Mouse (Mus musculus) embryonic facial prominence, embryonic 11.5 days (tissue): Measurements from ENCODE around the gene Lipc. TPM values are rescaled to one million over a fixed set of nuclear protein-coding genes. Genes with fewer than 3 reads are reported as not detected.

Experiments
- ATAC-seq: fragments of 200-750 bp; cut with Nextera tagmentation; replicated peaks from 2 replicates; pipeline ENCODE4 v1.8.0; 2017; ENCODE audit warnings: low read depth; ENCODE audit not compliant: insufficient number of reproducible peaks, low FRiP score, low TSS enrichment
- DNase-seq: peaks from one replicate; pipeline ENCODE4 v3.0.0-alpha.2; 2015; ENCODE audit warnings: low spot score
- H3K27ac ChIP-seq: fragments of 300-500 bp; sonication (generic); replicated peaks from 2 replicates; pipeline ENCODE4 v1.5.1; 2014; ENCODE audit warnings: mild to moderate bottlenecking, low read depth, low read length, control low read depth
- H3K27me3 ChIP-seq: fragments of 300-500 bp; sonication (generic); 2 replicates; pipeline ENCODE4 v1.6.1; 2014; ENCODE audit warnings: mild to moderate bottlenecking, low read length, moderate library complexity, mixed read lengths; ENCODE audit not compliant: control insufficient read depth, insufficient read depth
- H3K36me3 ChIP-seq: fragments of 300-500 bp; sonication (generic); replicated peaks from 2 replicates; pipeline ENCODE4 v1.6.1; 2014; ENCODE audit warnings: low read depth, mild to moderate bottlenecking, low read length, moderate library complexity, mixed read lengths; ENCODE audit not compliant: control insufficient read depth, insufficient read depth
- H3K4me1 ChIP-seq: fragments of 300-500 bp; sonication (generic); 2 replicates; pipeline ENCODE4 v1.6.1; 2014; ENCODE audit warnings: low read length, mixed read lengths; ENCODE audit not compliant: control insufficient read depth, insufficient read depth
- H3K4me2 ChIP-seq: fragments of 300-500 bp; sonication (generic); 2 replicates; pipeline ENCODE4 v1.6.1; 2014; ENCODE audit warnings: low read depth, mild to moderate bottlenecking, control low read depth, low read length, moderate library complexity
- H3K4me3 ChIP-seq: fragments of 300-500 bp; sonication (generic); 2 replicates; pipeline ENCODE4 v1.5.1; 2014; ENCODE audit warnings: low read depth, low read length, control low read depth
- H3K9ac ChIP-seq: fragments of 300-500 bp; sonication (generic); replicated peaks from 2 replicates; pipeline ENCODE4 v1.6.1; 2014; ENCODE audit warnings: mild to moderate bottlenecking, control low read depth, low read length
- H3K9me3 ChIP-seq: fragments of 300-500 bp; sonication (generic); replicated peaks from 2 replicates; pipeline ENCODE4 v1.6.1; 2016; ENCODE audit warnings: mild to moderate bottlenecking, low read length, inconsistent platforms, mixed read lengths; ENCODE audit not compliant: control insufficient read depth
- WGBS: fragments of 180-500 bp; shearing (Covaris S2); extraction: QIAGEN DNeasy Blood & Tissue Kit; methylation state at CpG from one replicate; pipeline ENCODE4 v1.1.7; 2014; 5-methylcytosine and 5-hydroxymethylcytosine counted together
- polyA plus RNA-seq: library from polyadenylated mRNA; unstranded; fragments of >200 nt; fragmentation: Nextera tagmentation; extraction: Ambion mirVana; gene quantifications from 2 replicates; pipeline ENCODE4 v1.2.1, GENCODE M21; 2014

Lipc gene
- polyA plus RNA-seq, 1 experiment from 2014 or later = not detected

DNA sequence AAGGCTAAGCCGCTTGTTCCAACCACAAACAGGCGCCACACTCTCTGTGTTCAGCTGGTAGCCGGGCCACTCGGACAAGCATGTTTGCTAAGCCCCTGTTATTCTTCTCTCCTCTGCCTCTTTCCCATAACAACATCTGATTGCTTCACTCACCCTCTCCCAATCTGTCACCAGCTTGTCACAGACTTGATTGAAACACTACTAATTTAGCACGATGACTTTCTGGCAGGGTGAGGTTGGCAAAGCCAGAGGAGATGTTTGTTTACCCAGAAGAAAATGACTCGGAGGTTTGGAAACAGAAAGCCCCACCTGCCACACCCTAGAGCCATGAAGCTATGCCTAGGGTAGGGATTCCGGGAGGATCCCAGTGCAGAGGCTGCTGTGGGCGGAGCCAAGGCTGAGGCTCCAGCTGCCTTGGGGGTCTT is 104.4 kb downstream of the Lipc start:
- H3K9me3 ChIP-seq = no peaks in the 10 kb centered on the region
- 37% methylated on average over 8 of the region's 8 CpGs for WGBS
- H3K27me3 ChIP-seq = no peaks in the 10 kb centered on the region
- no peak for DNase-seq
- H3K9ac ChIP-seq = no peak overlapping the region
- no peaks in the 10 kb centered on the region for H3K36me3 ChIP-seq
- H3K4me2 ChIP-seq = no peak overlapping the region
- H3K27ac ChIP-seq = no peak overlapping the region
- no peak for ATAC-seq
- H3K4me3 ChIP-seq = no peak overlapping the region
- H3K4me1 ChIP-seq = no peaks in the 10 kb centered on the region

DNA sequence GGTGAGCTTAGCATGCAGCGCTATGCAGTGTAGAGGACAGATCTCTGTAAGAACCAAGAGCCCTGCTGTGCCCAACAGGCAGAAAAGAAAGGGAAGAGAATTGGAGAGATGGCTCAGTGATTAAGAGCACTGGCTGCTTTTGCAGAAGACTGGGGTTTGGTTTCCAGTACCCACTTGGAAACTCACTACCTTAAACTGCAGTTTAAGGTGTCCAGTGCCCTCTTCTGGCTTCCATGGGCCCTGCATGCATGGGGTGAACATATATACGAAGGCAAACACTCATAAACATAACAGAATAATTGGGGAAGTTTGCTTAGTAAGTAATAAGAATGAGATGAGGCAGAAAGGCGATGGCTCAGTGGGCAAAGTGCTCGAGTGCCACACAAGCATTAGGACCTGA is 108.8 kb downstream of the Lipc start:
- no peak for DNase-seq
- Histone ChIP-seq H3K36me3 (no peaks in the 10 kb centered on the region), H3K27ac (no peak overlapping the region), H3K9ac (no peak overlapping the region), H3K4me3 (no peak overlapping the region), H3K27me3 (no peaks in the 10 kb centered on the region), H3K4me2 (no peak overlapping the region), H3K4me1 (no peaks in the 10 kb centered on the region), H3K9me3 (no peaks in the 10 kb centered on the region)
- 89% methylated on average over 4 of the region's 4 CpGs for WGBS
- no peak for ATAC-seq

DNA sequence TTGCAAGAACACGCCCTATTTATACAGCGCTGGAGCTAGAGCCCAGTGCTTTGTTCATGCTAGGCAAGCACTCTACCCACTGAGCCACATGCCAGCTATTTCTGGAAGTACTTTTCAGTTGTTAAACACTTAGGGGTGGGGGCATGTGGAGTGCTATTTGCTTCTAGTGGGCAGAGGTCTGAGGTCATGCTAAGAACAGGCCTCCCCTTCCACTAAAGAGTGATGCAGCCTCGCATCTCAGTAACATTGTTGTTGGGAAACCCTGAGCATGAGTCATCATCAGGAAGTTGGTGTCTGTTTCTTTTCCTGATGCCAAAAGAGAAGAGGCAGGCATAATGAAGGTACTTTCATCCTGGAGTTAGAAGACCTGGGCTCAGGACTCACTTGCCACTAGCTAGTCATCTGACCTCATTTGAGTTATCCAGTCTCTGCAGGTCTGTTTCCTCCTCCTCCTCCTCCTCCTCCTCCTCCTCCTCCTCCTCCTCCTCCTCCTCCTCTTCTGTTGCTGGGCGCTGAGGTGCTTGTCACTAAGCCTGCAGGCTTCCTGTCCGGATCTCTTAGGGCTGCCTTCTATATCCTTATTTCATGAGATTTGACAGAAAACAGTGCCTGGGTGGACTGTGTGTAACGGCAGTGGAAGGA is 109.6 kb downstream of the Lipc start:
- no peak overlapping the region for H3K4me2 ChIP-seq
- H3K27ac ChIP-seq = no peak overlapping the region
- no peak overlapping the region for H3K4me3 ChIP-seq
- H3K27me3 ChIP-seq = no peaks in the 10 kb centered on the region
- 77% methylated on average over 4 of the region's 6 CpGs for WGBS
- DNase-seq (no peak), ATAC-seq (no peak; the same call in 1 of the 2 replicates)
- H3K36me3 ChIP-seq = no peaks in the 10 kb centered on the region
- no peak overlapping the region for H3K9ac ChIP-seq
- no peaks in the 10 kb centered on the region for H3K9me3 ChIP-seq
- no peaks in the 10 kb centered on the region for H3K4me1 ChIP-seq

DNA sequence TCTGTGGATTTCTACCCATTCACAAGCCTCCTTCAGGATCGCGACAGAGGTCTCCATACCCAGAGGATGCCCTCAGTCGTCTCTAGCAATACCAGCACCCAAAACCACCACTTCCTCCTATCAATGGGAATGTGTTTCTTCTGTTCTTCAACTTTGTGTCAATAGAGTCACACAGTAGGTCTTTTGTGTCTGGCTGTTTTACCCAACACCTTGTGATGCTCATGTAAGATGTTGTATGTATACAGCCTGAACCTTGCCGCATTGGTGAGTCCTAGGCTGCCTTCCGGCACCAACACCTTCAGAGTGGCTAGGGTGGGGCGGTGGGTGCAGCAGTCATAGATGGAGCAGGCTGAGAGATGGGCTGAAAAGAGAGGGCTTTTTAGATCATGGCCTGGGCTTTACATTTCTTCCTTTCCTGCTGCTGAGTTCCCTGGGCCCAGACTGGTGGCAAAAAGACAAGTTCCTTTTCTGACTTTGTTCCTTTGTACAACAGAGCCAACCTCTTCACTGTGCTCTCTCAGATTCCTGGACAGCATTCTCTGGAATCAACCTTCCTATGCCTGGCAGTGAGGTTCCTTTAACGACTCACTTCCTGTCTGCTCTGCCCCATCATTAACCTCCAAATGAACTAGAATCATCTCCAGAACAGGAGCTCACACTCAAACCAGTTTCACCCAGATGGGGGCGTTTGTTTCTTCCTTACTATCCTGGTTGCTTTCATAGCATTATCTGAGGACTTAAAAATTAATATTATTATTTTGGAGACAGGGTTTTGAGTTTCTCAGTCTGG is 110.4 kb downstream of the Lipc start:
- no peak for ATAC-seq
- no peak overlapping the region for H3K27ac ChIP-seq
- no peak for DNase-seq
- no peaks in the 10 kb centered on the region for H3K27me3 ChIP-seq
- WGBS = 79% methylated on average over 8 of the region's 8 CpGs
- H3K36me3 ChIP-seq = no peaks in the 10 kb centered on the region
- H3K9me3 ChIP-seq = no peaks in the 10 kb centered on the region
- no peak overlapping the region for H3K4me2 ChIP-seq
- no peak overlapping the region for H3K9ac ChIP-seq
- H3K4me1 ChIP-seq = no peaks in the 10 kb centered on the region
- H3K4me3 ChIP-seq = no peak overlapping the region

DNA sequence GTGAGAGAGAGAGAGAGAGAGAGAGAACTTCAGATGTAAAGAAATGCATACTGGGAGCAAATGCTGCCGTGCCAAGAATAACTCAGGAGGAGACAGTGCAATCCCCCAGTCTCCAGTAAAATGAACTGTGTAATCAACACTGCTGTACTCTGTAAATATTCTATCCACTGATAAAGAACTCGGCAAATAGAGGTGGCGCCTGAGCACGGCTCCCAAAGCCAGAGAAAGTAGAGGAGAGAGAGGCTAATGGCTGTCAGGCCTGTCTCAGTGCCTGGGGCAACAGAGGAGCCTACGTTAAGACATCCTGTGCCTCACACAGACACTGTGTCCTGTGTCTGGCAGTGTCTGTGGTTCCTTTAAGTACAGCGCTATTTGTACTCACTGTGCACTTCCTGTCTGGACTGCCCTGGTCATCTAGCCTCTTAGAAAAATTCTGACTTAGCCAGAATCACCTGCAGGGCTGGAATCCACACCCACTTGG is 111.1 kb downstream of the Lipc start:
- H3K4me2 ChIP-seq = no peak overlapping the region
- no peak overlapping the region for H3K27ac ChIP-seq
- no peak overlapping the region for H3K9ac ChIP-seq
- H3K36me3 ChIP-seq = no peaks in the 10 kb centered on the region
- H3K9me3 ChIP-seq = no peaks in the 10 kb centered on the region
- no peaks in the 10 kb centered on the region for H3K4me1 ChIP-seq
- ATAC-seq (no peak), DNase-seq (peak; percentile 30)
- 25% methylated on average over 6 of the region's 6 CpGs for WGBS
- no peaks in the 10 kb centered on the region for H3K27me3 ChIP-seq
- H3K4me3 ChIP-seq = no peak overlapping the region

DNA sequence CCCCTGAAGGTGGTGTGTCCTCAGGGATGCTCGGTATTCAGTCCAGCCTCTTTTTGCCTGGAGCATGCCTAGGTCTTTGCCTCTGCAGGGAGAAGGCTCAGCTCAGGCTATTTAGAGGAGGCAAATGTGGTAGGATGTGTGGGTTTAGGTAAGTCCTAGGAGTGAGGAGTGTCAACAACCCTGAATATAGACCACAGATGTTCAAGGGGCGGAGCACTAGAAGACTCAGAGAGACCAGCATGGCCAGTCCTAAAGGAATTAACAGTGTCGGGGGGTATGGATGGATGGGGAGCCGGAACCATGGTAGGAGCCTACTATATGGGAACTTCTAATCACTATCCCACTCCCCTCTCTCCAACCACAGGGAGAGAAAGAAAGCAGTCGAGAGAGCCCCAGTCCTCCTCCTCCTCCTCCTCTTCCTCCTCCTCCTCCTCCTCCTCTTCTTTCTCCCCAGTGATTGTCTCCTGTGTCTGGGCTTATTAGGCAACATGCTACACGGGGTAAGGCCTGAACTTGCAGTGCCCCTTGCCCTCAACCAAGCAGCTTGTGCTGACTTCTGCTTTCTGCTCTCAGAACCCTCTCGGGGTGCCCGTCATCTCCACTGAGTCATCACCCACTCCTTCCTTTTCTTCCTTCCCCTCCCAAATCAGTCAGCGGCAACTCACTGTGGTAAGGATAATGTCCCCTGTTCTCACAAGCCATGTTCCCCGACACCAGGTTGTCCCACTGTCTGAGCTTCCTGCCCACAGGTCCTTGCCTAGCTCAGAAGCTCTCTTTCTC is 113.7 kb downstream of the Lipc start:
- Histone ChIP-seq H3K4me1 (no peaks in the 10 kb centered on the region), H3K4me3 (no peak overlapping the region), H3K36me3 (no peaks in the 10 kb centered on the region), H3K9ac (no peak overlapping the region), H3K4me2 (no peak overlapping the region), H3K9me3 (no peaks in the 10 kb centered on the region), H3K27me3 (no peaks in the 10 kb centered on the region), H3K27ac (no peak overlapping the region)
- no peak for DNase-seq
- WGBS = 78% methylated on average over 10 of the region's 10 CpGs
- ATAC-seq = no peak

DNA sequence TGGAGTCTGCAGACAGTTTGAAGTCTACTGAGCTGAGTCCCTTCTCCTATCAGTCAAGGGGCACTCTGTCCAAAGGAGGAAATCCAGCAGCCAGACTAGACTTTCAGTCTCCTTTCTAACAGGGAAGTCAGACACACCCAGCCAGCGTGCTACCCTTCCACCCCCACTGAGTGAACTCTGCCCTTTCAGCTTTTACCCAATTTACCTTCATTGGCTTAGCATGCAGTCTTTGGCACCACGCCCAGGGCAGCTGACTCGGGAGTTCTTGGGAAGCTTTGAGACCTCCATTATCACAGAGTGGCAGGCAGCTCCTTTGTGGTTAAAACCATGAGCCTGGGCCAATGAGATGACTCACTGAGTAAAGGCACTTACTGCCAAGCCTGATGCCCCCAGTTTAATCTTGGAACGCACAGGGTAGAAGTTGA is 117.3 kb downstream of the Lipc start:
- no peak overlapping the region for H3K9ac ChIP-seq
- H3K9me3 ChIP-seq = no peaks in the 10 kb centered on the region
- no peaks in the 10 kb centered on the region for H3K27me3 ChIP-seq
- no peak overlapping the region for H3K27ac ChIP-seq
- no peaks in the 10 kb centered on the region for H3K4me1 ChIP-seq
- no peaks in the 10 kb centered on the region for H3K36me3 ChIP-seq
- no peak overlapping the region for H3K4me3 ChIP-seq
- no peak overlapping the region for H3K4me2 ChIP-seq
- ATAC-seq = no peak
- WGBS = 57% methylated on average over 4 of the region's 4 CpGs
- no peak for DNase-seq
